Mouse (Mus musculus): ENCODE measurements at regions not wholly inside any gene's neighbourhood (a gene's known extent, or its start where the extent isn't known, plus 50 kb on each side); places are given as distances from the start of the nearest gene placed in this dataset.

DNA sequence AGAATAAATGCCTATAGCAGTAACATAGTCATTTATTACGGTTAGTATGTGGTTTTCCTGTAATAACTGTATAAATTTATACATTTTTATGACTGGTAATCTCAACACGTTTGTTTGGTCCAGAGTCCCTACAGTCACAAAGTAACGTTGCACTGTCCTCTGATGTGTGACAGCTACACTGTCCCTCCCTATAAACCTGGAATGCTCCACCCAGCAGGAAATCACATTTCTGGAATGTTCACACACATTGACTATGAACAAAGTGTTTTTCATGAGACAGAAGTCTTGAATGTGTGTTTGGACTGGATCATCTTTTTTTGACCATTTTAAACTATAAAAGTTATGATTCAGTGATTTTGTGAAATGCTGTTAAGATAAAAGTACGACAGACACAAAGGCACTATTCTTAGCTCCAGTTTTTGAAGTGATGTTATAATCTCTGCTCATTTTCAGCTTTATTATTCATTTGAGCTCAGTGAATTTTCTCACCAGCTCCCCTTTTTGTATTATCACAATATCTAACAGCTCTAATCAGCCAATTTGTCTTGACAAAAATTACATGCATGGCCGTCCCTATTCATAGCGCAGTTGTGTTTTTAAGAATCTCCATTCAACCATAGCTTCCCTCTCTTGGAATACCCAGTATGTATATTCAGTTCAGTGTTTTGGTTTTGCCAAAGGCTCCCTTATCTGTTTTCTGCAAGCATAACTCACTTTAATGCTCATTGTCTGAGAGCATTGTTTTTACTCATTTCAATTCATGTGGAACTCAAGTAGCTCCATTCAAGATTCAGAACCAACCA lies 257.0 kb upstream of the Fam98a start:
- TF ChIP-seq CTCF (conservative IDR thresholded peaks at IDR 0.05; ENCODE audit: low read length): no peak
- no peak for TF ChIP-seq NANOG (IDR thresholded peaks at IDR 0.05; ENCODE audit: borderline replicate concordance, low read length)

Data from E14TG2a.4 (cell line).